Mouse (Mus musculus) heart, adult 2 months (tissue): ENCODE results near the gene U2af1.
"Not testable (repeated sequence)": the region's sequence is repeated elsewhere in the genome, so short reads cannot be mapped to it uniquely, and the experiment has no call there.

ENCODE experiments used
- CTCF ChIP-seq: fragments of 200-600 bp; IDR thresholded peaks from 2 replicates; pipeline ENCODE4 v1.8.1; 2022; ENCODE audit warnings: antibody characterized with exemption, mild to moderate bottlenecking, moderate library complexity
- POLR2A ChIP-seq: fragments of 200-500 bp; IDR thresholded peaks from 2 replicates; pipeline ENCODE4 v1.6.1; 2011; ENCODE audit warnings: mild to moderate bottlenecking, low read depth, low read length, control low read depth; ENCODE audit not compliant: insufficient read depth

- not testable (repeated sequence) for TF ChIP-seq CTCF, POLR2A
These were observed 49.5 kb downstream of the U2af1 start for GRCm38 (mm10) chr17:31609173-31609572.
